Mouse (Mus musculus) lung, embryonic 16.5 days (tissue): Measurements from ENCODE around the gene Diras2. TPM values are rescaled to one million over a fixed set of nuclear protein-coding genes. Genes with fewer than 3 reads are reported as not detected.

Source experiments
- ATAC-seq: fragments of 200-750 bp; cut with Nextera tagmentation; 2 replicates; pipeline ENCODE4 v1.8.0; 2017; ENCODE audit warnings: low read depth, mild to moderate bottlenecking, moderate library complexity
- H3K27ac ChIP-seq: fragments of 300-500 bp; sonication (generic); 2 replicates; pipeline ENCODE4 v1.5.1; 2014; ENCODE audit warnings: mild to moderate bottlenecking, control low read depth, low read length
- H3K27me3 ChIP-seq: fragments of 300-500 bp; sonication (generic); 2 replicates; pipeline ENCODE4 v1.6.1; 2014; ENCODE audit warnings: low read depth, low read length, mixed read lengths; ENCODE audit not compliant: control insufficient read depth, insufficient read depth
- H3K36me3 ChIP-seq: fragments of 300-500 bp; sonication (generic); 2 replicates; pipeline ENCODE4 v1.6.1; 2014; ENCODE audit warnings: low read length; ENCODE audit not compliant: control insufficient read depth, insufficient read depth
- H3K4me1 ChIP-seq: fragments of 300-500 bp; sonication (generic); replicated peaks from 2 replicates; pipeline ENCODE4 v1.6.1; 2014; ENCODE audit warnings: low read length, mixed read lengths; ENCODE audit not compliant: control insufficient read depth, insufficient read depth
- H3K4me2 ChIP-seq: fragments of 300-500 bp; sonication (generic); 2 replicates; pipeline ENCODE4 v1.6.1; 2014; ENCODE audit warnings: low read depth, low read length, control low read depth
- H3K4me3 ChIP-seq: fragments of 300-500 bp; sonication (generic); 2 replicates; pipeline ENCODE4 v1.5.1; 2014; ENCODE audit warnings: mild to moderate bottlenecking, low read length, control low read depth
- H3K9ac ChIP-seq: fragments of 300-500 bp; sonication (generic); 2 replicates; pipeline ENCODE4 v1.6.1; 2014; ENCODE audit warnings: low read length, control low read depth
- H3K9me3 ChIP-seq: fragments of 300-500 bp; sonication (generic); 2 replicates; pipeline ENCODE4 v1.6.1; 2016; ENCODE audit warnings: low read length; ENCODE audit not compliant: control insufficient read depth
- WGBS: fragments of 180-500 bp; shearing (Covaris S2); extraction: QIAGEN DNeasy Blood & Tissue Kit; methylation state at CpG from one replicate; pipeline ENCODE4 v1.1.7; 2014; 5-methylcytosine and 5-hydroxymethylcytosine counted together
- polyA plus RNA-seq: library from polyadenylated mRNA; unstranded; fragments of >200 nt; fragmentation: Nextera tagmentation; extraction: Ambion mirVana; gene quantifications from 2 replicates; pipeline ENCODE4 v1.2.1, GENCODE M21; 2015

Gene Diras2
- polyA plus RNA-seq, 1 experiment from 2014 or later = 0.20 TPM

- H3K4me1 ChIP-seq = peaks cover 6% of the 10 kb centered on the region; the same call in 1 of the 2 replicates
- 59% methylated on average over 6 of the region's 6 CpGs for WGBS
- no peak for ATAC-seq
Observed at GRCm38 (mm10) chr13:52526249-52527035, 4.6 kb downstream of the Diras2 start.

GRCm38 (mm10) chr13:52524313-52524712 is 6.8 kb downstream of the Diras2 start:
- 85% methylated on average over 11 of the region's 11 CpGs for WGBS
- Histone ChIP-seq H3K27ac (no peak overlapping the region), H3K27me3 (0 out of 2 replicates have a peak, but pooled peaks cover 2% of the 10 kb centered on the region), H3K4me1 (no peaks in the 10 kb centered on the region), H3K4me2 (no peak overlapping the region), H3K9ac (no peak overlapping the region), H3K9me3 (no peaks in the 10 kb centered on the region), H3K36me3 (no peaks in the 10 kb centered on the region), H3K4me3 (no peak overlapping the region)
- ATAC-seq = no peak

More at GRCm38 (mm10) chr13:52526249-52527035, 4.6 kb downstream of the Diras2 start:
- H3K36me3 ChIP-seq = no peaks in the 10 kb centered on the region
- no peaks in the 10 kb centered on the region for H3K9me3 ChIP-seq
- H3K27me3 ChIP-seq = peaks cover 10% of the 10 kb centered on the region
- no peak overlapping the region for H3K4me2 ChIP-seq
- no peak overlapping the region for H3K9ac ChIP-seq
- no peak overlapping the region for H3K4me3 ChIP-seq
- H3K27ac ChIP-seq = no peak overlapping the region

- Histone ChIP-seq H3K27ac (no peak overlapping the region), H3K36me3 (no peaks in the 10 kb centered on the region), H3K4me2 (no peak overlapping the region), H3K4me1 (no peaks in the 10 kb centered on the region), H3K27me3 (no peaks in the 10 kb centered on the region), H3K9ac (no peak overlapping the region), H3K9me3 (no peaks in the 10 kb centered on the region), H3K4me3 (no peak overlapping the region)
- no peak for ATAC-seq
- WGBS = 41% methylated on average over 6 of the region's 6 CpGs
Observed at GRCm38 (mm10) chr13:52521176-52521575, 9.9 kb downstream of the Diras2 start.

- Histone ChIP-seq H3K4me1 (no peaks in the 10 kb centered on the region), H3K36me3 (no peaks in the 10 kb centered on the region), H3K9ac (no peak overlapping the region), H3K9me3 (no peaks in the 10 kb centered on the region), H3K27ac (no peak overlapping the region), H3K4me2 (no peak overlapping the region), H3K4me3 (no peak overlapping the region), H3K27me3 (no peaks in the 10 kb centered on the region)
- 73% methylated on average over 5 of the region's 5 CpGs for WGBS
- no peak for ATAC-seq
Observed at GRCm38 (mm10) chr13:52519425-52519824, 11.7 kb downstream of the Diras2 start.

- ATAC-seq = no peak
- Histone ChIP-seq H3K9ac (no peak overlapping the region), H3K4me2 (no peak overlapping the region), H3K9me3 (no peaks in the 10 kb centered on the region), H3K27me3 (no peaks in the 10 kb centered on the region), H3K4me3 (no peak overlapping the region), H3K36me3 (no peaks in the 10 kb centered on the region), H3K4me1 (no peaks in the 10 kb centered on the region), H3K27ac (no peak overlapping the region)
- WGBS = 76% methylated on average over 4 of the region's 4 CpGs
Observed at GRCm38 (mm10) chr13:52518377-52518776, 12.7 kb downstream of the Diras2 start.

- Histone ChIP-seq H3K27ac (no peak overlapping the region), H3K9me3 (no peaks in the 10 kb centered on the region), H3K4me3 (no peak overlapping the region), H3K4me1 (no peaks in the 10 kb centered on the region), H3K36me3 (no peaks in the 10 kb centered on the region), H3K27me3 (no peaks in the 10 kb centered on the region), H3K9ac (no peak overlapping the region), H3K4me2 (no peak overlapping the region)
- no peak for ATAC-seq
- WGBS = 83% methylated on average over 5 of the region's 5 CpGs
Observed at GRCm38 (mm10) chr13:52517021-52517420, 14.1 kb downstream of the Diras2 start.

- no peak for ATAC-seq
- 85% methylated on average over 4 of the region's 4 CpGs for WGBS
- H3K36me3 ChIP-seq = no peaks in the 10 kb centered on the region
Observed at GRCm38 (mm10) chr13:52516561-52516960, 14.5 kb downstream of the Diras2 start.

GRCm38 (mm10) chr13:52516051-52516450 is 15.0 kb downstream of the Diras2 start:
- no peak overlapping the region for H3K9ac ChIP-seq
- H3K36me3 ChIP-seq = no peaks in the 10 kb centered on the region
- no peak overlapping the region for H3K4me3 ChIP-seq
- no peaks in the 10 kb centered on the region for H3K9me3 ChIP-seq
- H3K27ac ChIP-seq = no peak overlapping the region
- H3K4me2 ChIP-seq = no peak overlapping the region
- H3K27me3 ChIP-seq = no peaks in the 10 kb centered on the region
- 62% methylated on average over 3 of the region's 3 CpGs for WGBS
- no peaks in the 10 kb centered on the region for H3K4me1 ChIP-seq
- no peak for ATAC-seq

More at GRCm38 (mm10) chr13:52516561-52516960, 14.5 kb downstream of the Diras2 start:
- Histone ChIP-seq H3K4me2 (no peak overlapping the region), H3K4me3 (no peak overlapping the region), H3K27ac (no peak overlapping the region), H3K27me3 (no peaks in the 10 kb centered on the region), H3K9me3 (no peaks in the 10 kb centered on the region), H3K9ac (no peak overlapping the region), H3K4me1 (no peaks in the 10 kb centered on the region)

GRCm38 (mm10) chr13:52513554-52513953 is 17.5 kb downstream of the Diras2 start:
- Histone ChIP-seq H3K9ac (no peak overlapping the region), H3K4me2 (no peak overlapping the region), H3K4me1 (0 out of 2 replicates have a peak, but pooled peaks cover 2% of the 10 kb centered on the region), H3K9me3 (no peaks in the 10 kb centered on the region), H3K27me3 (no peaks in the 10 kb centered on the region), H3K4me3 (no peak overlapping the region), H3K27ac (no peak overlapping the region), H3K36me3 (no peaks in the 10 kb centered on the region)
- no peak for ATAC-seq
- WGBS = 71% methylated on average over 3 of the region's 3 CpGs
